19 mouse cellular contexts compared by ENCODE assay signal in genomic region chr16:45632420-45632819, GRCm38 (mm10). TPM values are rescaled to one million over a fixed set of nuclear protein-coding genes. Genes with fewer than 3 reads are reported as not detected.
"Had no signal": no experiment of that assay in that cellular context is flagged by ENCODE, and none has a peak within 500 bp of the region (broad histone marks: within the 10 kb centered on the region; RNA-seq: fewer than 3 reads in every experiment).

No protein-coding gene starts in this region.

- H3K4me3 ChIP-seq: midbrain, embryonic 10.5 days; midbrain, embryonic 12.5 days; neural tube, embryonic 12.5 days; stomach, embryonic 15.5 days had no signal

- H3K36me3 ChIP-seq: midbrain, embryonic 10.5 days; midbrain, embryonic 12.5 days; neural tube, embryonic 12.5 days; stomach, embryonic 15.5 days had no signal

- H3K27me3 ChIP-seq: midbrain, embryonic 12.5 days; neural tube, embryonic 12.5 days; stomach, embryonic 15.5 days had no signal

- DNase-seq: lung, adult 18-20 months; lung, embryonic 14.5 days; lung, postnatal 10 days; lung, postnatal 4 days; midbrain, embryonic 14.5 days; right cerebral cortex, postnatal 14 days; thymus, adult 2 months; thymus, postnatal 25 days; thymus, postnatal 4 days had no signal

- H3K4me2 ChIP-seq: lung, embryonic 14.5 days; midbrain, embryonic 12.5 days; neural tube, embryonic 12.5 days; stomach, embryonic 15.5 days had no signal

RNA-seq across cellular contexts. Expression of gene BC016579, which starts 21.4 kb away (rescaled TPM):
- total RNA-seq: megakaryocyte-erythroid progenitor cell, adult 5-6 weeks; neutrophil, adult 5-6 weeks had no signal
- polyA plus RNA-seq: midbrain, embryonic 16.5 days; testis, adult 2 months had no signal

RNA-seq across cellular contexts. Expression of gene Gcsam, which starts 22.2 kb away (rescaled TPM):
- total RNA-seq: megakaryocyte, adult 5-6 weeks had no signal
- polyA plus RNA-seq: midbrain, embryonic 14.5 days; midbrain, embryonic 16.5 days; neural tube, embryonic 14.5 days had no signal
